In the genomic region with DNA sequence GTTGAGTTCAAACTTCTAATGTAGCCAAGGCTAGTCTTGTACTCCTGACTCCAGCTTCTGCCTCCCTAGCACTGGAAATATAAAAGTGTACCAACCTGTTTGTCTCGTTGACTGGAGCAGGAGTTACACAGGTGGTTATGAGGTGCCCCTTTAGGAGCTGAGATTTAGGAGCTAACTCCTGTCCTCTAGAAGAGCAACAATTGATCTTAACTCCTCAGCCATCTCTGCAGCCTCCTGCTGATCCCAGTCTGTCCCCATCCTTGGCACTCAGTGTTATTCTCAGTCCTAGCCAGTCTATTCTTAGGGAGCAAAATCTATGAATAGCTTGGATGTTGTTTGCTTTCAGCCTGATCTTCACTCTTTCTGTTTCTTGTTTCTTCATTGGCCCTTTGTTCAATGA, we compare ENCODE assay signal across 11 mouse cellular contexts. TPM values are rescaled to one million over a fixed set of nuclear protein-coding genes. Genes with fewer than 3 reads are reported as not detected.
DNase-seq lines count a peak whose midpoint lies in the region; ATAC-seq lines count a peak whose summit lies in the region.
"Had no signal": no experiment of that assay in that cellular context is flagged by ENCODE, and none has a peak within 500 bp of the region (broad histone marks: within the 10 kb centered on the region; RNA-seq: fewer than 3 reads in every experiment).

No protein-coding gene starts in this region.

- no peaks in the 10 kb centered on the region for H3K27me3 ChIP-seq in heart, embryonic 15.5 days
- no peaks in the 10 kb centered on the region for H3K27me3 ChIP-seq in megakaryocyte, embryonic 14.5 days (replicated peaks)
- no peaks in the 10 kb centered on the region for H3K27me3 ChIP-seq in intestine, embryonic 15.5 days (replicated peaks)
- no peaks in the 10 kb centered on the region for H3K27me3 ChIP-seq in stomach, embryonic 15.5 days (replicated peaks)
- H3K27me3 ChIP-seq: midbrain, embryonic 13.5 days had no signal

- 63% methylated on average over 1 of the region's 1 CpGs for WGBS in heart, embryonic 15.5 days
- WGBS in intestine, embryonic 15.5 days: 41% methylated on average over 1 of the region's 1 CpGs
- 41% methylated on average over 1 of the region's 1 CpGs for WGBS in stomach, embryonic 15.5 days

- H3K9ac ChIP-seq in heart, embryonic 15.5 days: 0 out of 2 replicates have a peak overlapping the region, but pooled peaks have one; percentile 22
- 0 out of 2 replicates have a peak overlapping the region, but pooled peaks have one; percentile 16 for H3K9ac ChIP-seq in intestine, embryonic 15.5 days
- no peak overlapping the region for H3K9ac ChIP-seq in stomach, embryonic 15.5 days
- H3K9ac ChIP-seq: midbrain, embryonic 13.5 days had no signal

- no peaks in the 10 kb centered on the region for H3K9me3 ChIP-seq in heart, embryonic 15.5 days (replicated peaks)
- no peaks in the 10 kb centered on the region for H3K9me3 ChIP-seq in megakaryocyte, embryonic 14.5 days
- no peaks in the 10 kb centered on the region for H3K9me3 ChIP-seq in intestine, embryonic 15.5 days
- no peaks in the 10 kb centered on the region for H3K9me3 ChIP-seq in stomach, embryonic 15.5 days
- H3K9me3 ChIP-seq: midbrain, embryonic 13.5 days had no signal

- H3K4me3 ChIP-seq in heart, embryonic 15.5 days: peak overlapping the region; percentile 37
- peak overlapping the region; percentile 92 for H3K4me3 ChIP-seq in megakaryocyte, embryonic 14.5 days (replicated peaks)
- peak overlapping the region; percentile 27 for H3K4me3 ChIP-seq in intestine, embryonic 15.5 days (replicated peaks)
- peak overlapping the region; percentile 33 for H3K4me3 ChIP-seq in stomach, embryonic 15.5 days (replicated peaks)
- H3K4me3 ChIP-seq: midbrain, embryonic 13.5 days had no signal

- ATAC-seq in heart, embryonic 15.5 days (replicated peaks; ENCODE audit: insufficient number of reproducible peaks, insufficient read depth, low FRiP score, low read depth): no peak
- no peak for ATAC-seq in megakaryocyte, adult 5-6 weeks (ENCODE audit: poor library complexity, severe bottlenecking)
- ATAC-seq in intestine, embryonic 15.5 days: no peak
- no peak for ATAC-seq in stomach, embryonic 15.5 days (ENCODE audit: insufficient read depth, low FRiP score, low read depth)
- ATAC-seq: forebrain, embryonic 14.5 days; midbrain, embryonic 13.5 days had no signal

- H3K4me2 ChIP-seq in heart, embryonic 15.5 days: peak overlapping the region; percentile 58
- peak overlapping the region; percentile 48 for H3K4me2 ChIP-seq in intestine, embryonic 15.5 days (replicated peaks)
- peak overlapping the region; percentile 52 for H3K4me2 ChIP-seq in stomach, embryonic 15.5 days
- H3K4me2 ChIP-seq: midbrain, embryonic 13.5 days had no signal

- DNase-seq in heart, postnatal 4 days: no peak
- no peak for DNase-seq in retina, embryonic 14.5 days (ENCODE audit: low spot score)
- no peak for DNase-seq in gastrocnemius, adult 8-10 months (ENCODE audit: low spot score in 2 of 2)
- DNase-seq: kidney, postnatal 10 days had no signal

- H3K27ac ChIP-seq in heart, embryonic 15.5 days: peak overlapping the region; percentile 53
- no peak overlapping the region for H3K27ac ChIP-seq in intestine, embryonic 15.5 days
- peak overlapping the region; percentile 40; the same call in 1 of the 2 replicates for H3K27ac ChIP-seq in stomach, embryonic 15.5 days
- H3K27ac ChIP-seq: midbrain, embryonic 13.5 days had no signal

- H3K4me1 ChIP-seq in heart, embryonic 15.5 days (replicated peaks): peaks cover 10% of the 10 kb centered on the region
- H3K4me1 ChIP-seq in megakaryocyte, embryonic 14.5 days: peaks cover 28% of the 10 kb centered on the region
- 0 out of 2 replicates have a peak, but pooled peaks cover 2% of the 10 kb centered on the region for H3K4me1 ChIP-seq in intestine, embryonic 15.5 days (replicated peaks)
- no peaks in the 10 kb centered on the region for H3K4me1 ChIP-seq in stomach, embryonic 15.5 days

- H3K36me3 ChIP-seq in heart, embryonic 15.5 days: peaks cover 31% of the 10 kb centered on the region
- H3K36me3 ChIP-seq in megakaryocyte, embryonic 14.5 days (replicated peaks; ENCODE audit: low read length): peaks cover 44% of the 10 kb centered on the region
- H3K36me3 ChIP-seq in intestine, embryonic 15.5 days: peaks cover 12% of the 10 kb centered on the region
- peaks cover 18% of the 10 kb centered on the region; the same call in 1 of the 2 replicates for H3K36me3 ChIP-seq in stomach, embryonic 15.5 days

RNA-seq across cellular contexts. Expression of gene Clec2d, which starts 2.1 kb away (rescaled TPM):
- polyA plus RNA-seq in heart, embryonic 15.5 days (2015; fragmentation: Nextera tagmentation; extraction: Ambion mirVana): 0.37 and 0.46 TPM in 2 replicates
- 10 to 100 TPM; 14.5 to 19.7 TPM for total RNA-seq in heart, postnatal 4 days (2021)
- polyA plus RNA-seq in megakaryocyte, embryonic 14.5 days (2012; ENCODE audit: insufficient read depth, low replicate concordance): 1.2 TPM in 1 of 2 replicates, not detected in the other
- 28.2 and 41.3 TPM in 2 replicates for total RNA-seq in megakaryocyte, adult 5-6 weeks (2015)
- 238 and 253 TPM in 2 replicates for total RNA-seq in megakaryocyte, adult 5-6 weeks (2017)
- 0.80 and 0.90 TPM in 2 replicates for polyA plus RNA-seq in intestine, embryonic 15.5 days (2015; fragmentation: Nextera tagmentation; extraction: Ambion mirVana)
- 0.85 and 1.1 TPM in 2 replicates for polyA plus RNA-seq in stomach, embryonic 15.5 days (2015; fragmentation: Nextera tagmentation; extraction: Ambion mirVana)
- 10 to 100 TPM; 60.1 to 87.3 (median 74.7) TPM for total RNA-seq in gastrocnemius, adult 8-10 months (2022)
- polyA plus RNA-seq: forebrain, embryonic 14.5 days had no signal

Comparison
In these comparisons a context has a peak if more than half of its experiments do, and no peak if none do; other contexts are left out.
1. H3K4me3 ChIP-seq: peak in every context shown above with its lines; median percentile 92 in megakaryocyte, embryonic 14.5 days; 37 in heart, embryonic 15.5 days; 33 in stomach, embryonic 15.5 days; 27 in intestine, embryonic 15.5 days.